Mouse (Mus musculus): Measurements from ENCODE around the gene Phf23.
A peak's percentile ranks its signal among the peaks of the same experiment; 100 is the strongest.

The Phf23 gene

DNA sequence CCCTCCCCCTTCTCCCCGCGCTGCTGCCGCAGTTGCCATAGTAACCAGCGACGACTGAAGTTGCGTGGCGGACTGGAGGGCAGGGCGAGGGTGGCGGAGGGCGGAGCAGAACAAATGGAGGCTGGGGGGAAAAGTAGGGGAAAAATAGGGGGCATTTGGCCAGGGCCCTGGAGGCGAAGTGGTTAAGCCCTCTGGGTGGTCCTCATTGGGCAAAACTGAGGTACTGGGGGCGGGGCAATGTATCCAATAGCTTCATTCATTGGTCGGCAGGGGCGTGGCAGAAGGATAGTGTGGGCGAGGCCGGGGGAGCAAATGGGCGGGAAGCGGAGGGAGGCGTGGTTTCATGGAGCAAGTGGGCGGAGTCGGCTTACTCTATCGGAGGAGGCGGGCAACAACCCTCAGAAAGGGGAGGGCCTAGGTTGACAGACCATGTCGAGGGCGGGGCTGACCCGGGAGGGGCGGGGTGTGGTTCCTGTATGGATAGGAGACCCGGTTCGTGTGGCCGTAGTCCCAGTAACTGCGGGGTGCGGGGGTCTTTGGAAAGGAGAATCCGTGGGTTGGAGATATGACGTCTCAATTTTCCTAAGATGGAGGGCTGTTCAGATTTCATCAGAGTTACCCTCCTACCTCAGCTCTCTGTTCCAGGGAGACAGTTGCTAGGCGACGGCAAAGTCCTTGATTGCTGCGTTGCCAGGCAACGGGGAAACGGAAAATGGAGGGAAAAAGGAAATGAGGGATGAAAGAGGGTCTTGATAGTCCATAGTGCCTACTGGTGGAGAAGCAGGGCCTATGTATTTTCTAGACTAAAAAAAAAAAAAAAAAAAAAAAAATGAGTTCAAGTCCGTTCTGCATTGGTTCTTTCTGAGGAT lies 25.9 kb downstream of the Phf23 start:
- peak; percentile 96 for DNase-seq (ENCODE audit: low read depth, low spot score)

DNA sequence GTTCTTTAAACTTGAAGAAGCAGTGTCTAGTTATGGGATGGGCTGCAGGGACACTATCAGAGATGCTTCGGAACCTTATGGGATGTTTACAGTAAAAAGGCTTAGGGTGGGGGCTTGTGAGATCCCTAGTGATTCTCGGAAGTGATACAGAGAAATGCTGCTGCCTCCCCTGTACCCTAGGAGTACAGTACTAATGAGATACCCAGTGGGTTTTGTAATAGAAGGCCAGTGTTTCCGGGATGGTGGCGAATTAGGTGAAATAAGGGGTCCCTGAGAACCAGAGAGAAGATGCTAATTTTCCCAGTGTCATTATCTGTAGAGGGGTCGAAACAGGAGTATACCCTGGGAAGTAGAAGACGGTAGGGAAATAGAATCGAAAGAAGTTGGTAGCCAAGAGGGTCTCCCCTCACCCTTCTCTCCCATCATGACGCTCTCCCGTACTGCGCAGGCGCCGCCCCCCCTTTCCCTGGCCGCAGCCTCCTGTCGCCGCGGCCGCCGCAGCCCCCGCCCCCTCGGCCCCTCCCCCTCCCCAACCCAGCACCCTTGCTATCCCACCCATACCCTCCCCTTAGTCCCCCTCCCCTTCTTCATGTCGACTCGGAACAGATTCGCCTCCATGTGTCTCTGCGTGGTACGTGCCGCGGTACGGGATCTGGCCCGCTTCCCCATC lies 28.0 kb downstream of the Phf23 start:
- no peak for DNase-seq (ENCODE audit: low read depth, low spot score)

DNA sequence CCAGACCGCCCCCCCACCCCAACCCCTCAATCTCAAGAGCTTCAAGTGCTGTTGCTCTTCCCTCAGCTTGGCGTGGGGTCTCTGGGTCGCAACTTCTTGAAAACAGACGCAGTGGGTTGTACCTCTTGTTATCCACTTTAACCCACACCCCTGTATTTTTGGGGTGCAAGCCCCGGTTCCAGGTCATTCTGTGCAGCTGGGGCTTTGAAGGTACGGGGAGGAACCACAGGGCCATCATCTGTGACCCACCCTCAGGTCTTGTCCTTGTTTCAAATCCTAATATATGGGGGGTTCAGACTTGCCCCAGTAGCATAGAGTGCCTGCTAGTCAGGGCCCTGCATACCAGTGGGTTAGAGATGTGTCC lies 28.6 kb downstream of the Phf23 start:
- no peak for DNase-seq (ENCODE audit: low read depth, low spot score)

DNA sequence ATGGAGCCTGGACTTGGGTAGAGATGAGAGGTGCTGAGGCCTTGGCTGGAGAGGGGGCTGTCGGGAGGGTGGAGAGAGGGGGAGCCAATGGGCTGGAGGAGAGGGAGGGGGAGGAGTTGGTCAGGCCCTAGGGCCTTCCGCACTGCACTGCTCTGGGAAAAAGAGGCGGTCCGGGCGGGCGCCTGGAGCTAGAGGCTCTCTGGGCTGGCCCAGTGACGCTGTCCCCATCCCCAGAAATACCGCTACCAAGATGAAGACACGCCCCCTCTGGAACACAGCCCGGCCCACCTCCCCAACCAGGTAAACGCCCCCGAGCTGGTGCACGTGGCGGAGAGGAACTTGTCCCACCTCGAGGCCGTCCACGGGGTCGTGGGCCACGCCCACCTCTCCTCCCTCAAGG lies 31.1 kb downstream of the Phf23 start:
- DNase-seq (ENCODE audit: low read depth, low spot score) = peak; percentile 92

DNA sequence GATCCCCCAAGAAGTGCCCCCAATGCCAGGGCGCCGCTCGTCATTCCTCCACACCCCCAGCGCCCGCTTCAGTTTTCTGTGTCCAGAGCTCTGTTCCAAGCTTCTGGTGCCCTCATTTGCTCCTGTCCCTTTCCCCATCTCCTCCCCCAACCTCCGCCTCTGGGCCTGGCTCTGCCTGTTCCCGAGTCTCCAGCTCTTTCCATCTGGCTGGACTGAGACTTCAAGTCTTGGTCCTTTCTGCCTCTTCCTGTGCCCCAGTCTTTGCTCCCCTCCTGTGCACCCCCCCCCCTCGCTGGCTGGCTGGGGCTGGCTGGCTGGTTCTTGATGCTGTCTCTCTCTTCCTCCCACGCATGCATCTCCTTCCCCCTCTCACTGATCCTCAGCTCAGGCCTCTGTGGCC lies 31.8 kb downstream of the Phf23 start:
- peak; percentile 69 for DNase-seq (ENCODE audit: low read depth, low spot score)

DNA sequence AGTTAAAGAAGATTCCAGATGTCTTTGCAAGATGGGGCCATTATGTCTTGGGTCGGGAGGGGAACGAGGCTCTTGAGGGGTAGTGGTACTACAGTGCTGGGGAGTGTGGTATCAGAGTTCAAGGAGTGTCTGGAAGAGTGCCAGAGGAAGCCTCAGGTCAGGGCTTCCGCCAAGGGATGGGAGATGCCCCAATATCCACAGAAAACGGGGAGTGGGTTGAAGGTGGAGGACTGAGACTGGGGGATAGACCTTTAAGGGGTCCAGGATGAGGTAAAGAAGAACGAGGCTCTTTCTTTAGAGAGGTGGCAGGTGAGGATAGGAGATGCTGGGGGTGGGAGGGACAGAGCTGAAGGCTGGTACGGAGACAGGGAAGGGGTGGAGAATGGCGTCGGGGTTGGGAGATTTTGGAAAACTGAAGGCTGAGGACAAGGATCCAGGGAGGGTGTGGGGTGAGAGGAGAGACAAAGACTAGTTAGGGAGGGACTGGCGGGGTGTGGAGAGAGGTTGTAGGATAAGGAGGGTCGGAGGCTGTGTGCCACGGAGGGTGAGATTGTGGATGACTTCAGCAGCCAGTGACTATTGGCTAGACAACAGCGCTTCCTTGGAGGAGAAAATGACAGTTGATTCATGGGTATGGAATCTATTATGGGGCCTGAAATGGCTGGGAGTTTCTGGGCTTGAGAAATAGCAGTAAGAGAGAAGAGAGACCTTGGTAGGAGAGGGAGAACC lies 33.0 kb downstream of the Phf23 start:
- peak; percentile 85 for DNase-seq (ENCODE audit: low read depth, low spot score)

DNA sequence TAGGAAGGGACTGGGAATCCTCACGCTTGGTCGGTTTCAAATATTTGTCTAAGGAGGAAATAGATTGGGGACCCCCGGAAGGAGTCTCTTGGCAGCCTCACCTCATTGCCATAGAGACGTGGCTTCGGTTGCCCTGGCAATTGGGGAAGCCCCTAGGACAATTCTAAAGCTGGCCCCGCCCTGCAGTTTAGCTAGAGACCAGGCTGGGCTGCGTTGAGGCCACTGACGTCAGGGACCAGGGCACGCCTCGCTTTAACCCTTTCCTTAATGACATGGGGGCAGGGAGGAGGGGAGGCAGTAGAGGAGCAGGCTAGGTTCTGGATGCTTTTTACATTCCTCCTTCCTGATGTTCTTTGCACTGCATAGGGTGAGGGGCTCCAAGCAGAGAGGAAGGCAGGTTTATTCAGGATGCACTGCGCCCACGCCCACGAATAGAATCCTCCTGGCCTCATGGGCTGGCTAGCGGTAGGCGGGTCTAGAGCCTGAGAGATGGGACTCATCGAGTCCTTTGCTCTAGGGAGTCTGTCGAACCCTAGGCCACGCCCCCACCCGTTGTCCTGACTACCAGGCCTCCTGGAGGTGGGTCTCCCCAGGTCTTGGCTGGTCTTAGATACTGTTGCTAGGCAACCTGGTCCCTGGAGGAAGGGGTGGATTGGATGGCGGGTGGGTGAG lies 33.7 kb downstream of the Phf23 start:
- DNase-seq (ENCODE audit: low read depth, low spot score) = peak; percentile 95

DNA sequence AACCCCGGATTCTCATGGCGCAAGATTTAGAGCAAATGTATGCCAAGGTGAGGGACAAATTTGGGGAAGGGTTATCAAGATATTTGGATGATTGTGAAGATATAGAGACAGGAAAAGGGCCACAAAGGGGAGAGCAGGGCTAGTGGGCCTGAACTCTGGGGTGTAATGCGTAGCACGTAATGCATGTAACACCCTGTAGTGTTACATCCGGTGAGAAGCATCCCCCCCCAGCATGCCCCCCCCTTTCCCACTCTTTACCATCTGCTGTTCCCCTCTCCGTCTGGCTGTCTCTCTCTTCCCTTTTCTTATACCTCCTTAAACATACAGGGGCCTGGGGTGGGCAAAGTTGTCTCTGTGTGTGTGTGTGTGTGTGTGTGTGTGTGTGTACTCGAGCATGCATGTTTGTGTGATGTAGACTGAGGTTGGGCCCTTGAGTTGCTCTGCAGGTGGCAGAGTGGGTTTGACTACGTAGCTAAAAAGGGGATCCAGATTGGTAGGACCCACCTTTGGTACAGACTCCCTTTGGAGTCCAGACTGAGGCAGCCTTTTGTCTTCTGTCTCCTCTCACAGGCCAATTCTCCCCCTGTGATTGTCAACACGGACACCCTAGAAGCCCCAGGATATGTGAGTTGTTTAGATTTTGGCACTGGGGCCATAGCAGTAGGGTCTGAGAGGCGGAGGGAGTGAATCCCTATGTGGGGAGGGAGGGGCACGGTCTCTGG lies 34.4 kb downstream of the Phf23 start:
- DNase-seq (ENCODE audit: low read depth, low spot score) = no peak

DNA sequence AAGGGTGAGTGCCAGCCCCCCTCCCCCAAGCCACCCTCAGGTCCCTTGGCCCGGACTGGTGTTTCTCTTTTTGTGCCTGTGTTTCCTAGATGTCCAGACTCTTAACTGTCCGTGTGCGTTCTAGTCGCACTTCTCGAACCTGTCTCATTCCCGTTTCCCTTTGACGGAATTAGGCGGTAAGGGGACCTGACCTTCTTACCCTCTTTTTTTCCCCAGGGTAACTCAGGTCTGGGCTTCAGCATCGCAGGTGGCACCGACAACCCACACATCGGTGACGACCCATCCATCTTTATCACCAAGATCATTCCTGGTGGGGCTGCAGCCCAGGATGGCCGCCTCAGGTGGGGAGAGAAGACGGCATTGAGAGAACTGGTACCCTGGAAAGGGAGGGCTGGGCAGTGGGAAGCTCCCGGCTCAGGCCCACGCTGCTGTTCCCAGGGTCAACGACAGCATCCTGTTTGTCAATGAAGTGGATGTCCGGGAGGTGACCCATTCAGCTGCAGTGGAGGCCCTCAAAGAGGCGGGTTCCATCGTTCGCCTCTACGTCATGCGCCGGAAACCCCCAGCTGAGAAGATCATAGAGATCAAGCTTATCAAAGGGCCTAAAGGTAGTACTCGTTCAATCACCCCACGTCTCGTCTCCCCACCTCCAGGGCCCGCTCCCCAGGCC lies 35.2 kb downstream of the Phf23 start:
- no peak for DNase-seq (ENCODE audit: low read depth, low spot score)

DNA sequence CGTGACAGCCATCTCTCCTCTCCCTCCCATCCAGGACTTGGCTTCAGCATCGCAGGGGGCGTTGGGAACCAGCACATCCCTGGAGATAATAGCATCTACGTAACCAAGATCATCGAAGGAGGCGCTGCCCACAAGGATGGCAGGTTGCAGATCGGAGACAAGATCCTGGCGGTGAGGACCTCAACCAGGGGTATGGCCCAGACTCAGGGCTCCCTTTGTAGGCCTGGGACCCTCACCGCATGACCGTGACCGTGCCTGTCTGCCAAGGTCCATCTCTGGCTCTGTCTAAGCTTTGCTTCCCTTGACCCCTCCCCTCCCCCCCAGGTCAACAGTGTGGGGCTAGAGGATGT lies 35.7 kb downstream of the Phf23 start:
- DNase-seq (ENCODE audit: low read depth, low spot score) = no peak

DNA sequence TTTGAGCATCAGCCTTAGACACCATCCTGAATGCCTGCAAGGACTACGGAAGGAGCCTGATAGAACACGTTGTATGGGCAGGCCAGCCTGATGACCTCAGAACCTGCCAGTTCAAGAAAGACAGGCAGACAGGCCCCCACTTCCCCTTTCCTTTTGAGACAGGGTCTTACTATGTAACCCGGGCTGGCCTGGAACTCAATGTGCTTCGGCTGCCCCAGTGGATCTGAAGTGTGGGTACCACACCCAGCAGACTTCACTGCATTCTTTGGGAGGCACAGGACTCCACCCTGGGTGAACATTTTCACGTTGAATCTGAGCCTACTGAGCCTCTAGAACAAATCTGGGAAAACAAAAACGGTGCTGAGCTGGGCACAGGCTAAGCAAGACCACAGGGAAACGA lies 42.6 kb downstream of the Phf23 start:
- DNase-seq (ENCODE audit: low read depth, low spot score) = no peak

DNA sequence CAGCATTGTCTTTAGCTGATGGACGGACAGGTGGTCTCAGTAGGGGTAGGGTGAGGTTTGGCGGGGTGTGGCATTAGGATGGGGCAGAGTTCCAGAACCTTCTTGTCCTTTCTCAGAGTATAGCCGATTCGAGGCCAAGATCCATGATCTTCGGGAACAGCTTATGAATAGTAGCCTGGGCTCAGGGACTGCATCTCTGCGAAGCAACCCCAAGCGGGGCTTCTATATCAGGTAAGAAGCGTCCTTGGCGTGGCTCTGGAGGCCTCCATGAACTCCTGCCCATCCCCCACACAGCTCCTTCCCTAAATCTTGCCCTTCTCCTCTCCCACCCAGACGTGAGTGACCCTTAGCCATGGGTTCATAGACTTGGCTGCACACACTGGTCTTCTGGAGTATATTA lies 44.1 kb downstream of the Phf23 start:
- no peak for DNase-seq (ENCODE audit: low read depth, low spot score)

DNA sequence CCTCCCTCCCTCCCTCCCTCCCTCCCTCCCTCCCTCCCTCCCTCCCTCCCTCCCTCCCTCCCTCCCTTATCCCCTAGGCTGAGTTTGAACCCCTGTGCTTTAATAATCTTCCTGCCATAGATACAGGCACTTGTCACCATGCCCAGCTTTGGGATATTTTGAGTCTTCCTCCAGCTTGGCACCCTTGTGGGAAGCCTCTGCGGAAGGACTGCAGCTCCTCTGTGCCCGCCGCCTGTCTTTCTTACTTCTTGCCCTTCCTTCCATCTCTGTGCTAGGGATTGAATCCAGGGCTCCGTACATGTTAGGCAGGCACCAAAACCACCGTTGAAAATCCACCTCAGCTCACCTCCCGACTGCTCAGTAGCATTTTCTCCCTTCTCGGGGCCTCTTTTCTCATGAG lies 44.6 kb downstream of the Phf23 start:
- no peak for DNase-seq (ENCODE audit: low read depth, low spot score)

DNA sequence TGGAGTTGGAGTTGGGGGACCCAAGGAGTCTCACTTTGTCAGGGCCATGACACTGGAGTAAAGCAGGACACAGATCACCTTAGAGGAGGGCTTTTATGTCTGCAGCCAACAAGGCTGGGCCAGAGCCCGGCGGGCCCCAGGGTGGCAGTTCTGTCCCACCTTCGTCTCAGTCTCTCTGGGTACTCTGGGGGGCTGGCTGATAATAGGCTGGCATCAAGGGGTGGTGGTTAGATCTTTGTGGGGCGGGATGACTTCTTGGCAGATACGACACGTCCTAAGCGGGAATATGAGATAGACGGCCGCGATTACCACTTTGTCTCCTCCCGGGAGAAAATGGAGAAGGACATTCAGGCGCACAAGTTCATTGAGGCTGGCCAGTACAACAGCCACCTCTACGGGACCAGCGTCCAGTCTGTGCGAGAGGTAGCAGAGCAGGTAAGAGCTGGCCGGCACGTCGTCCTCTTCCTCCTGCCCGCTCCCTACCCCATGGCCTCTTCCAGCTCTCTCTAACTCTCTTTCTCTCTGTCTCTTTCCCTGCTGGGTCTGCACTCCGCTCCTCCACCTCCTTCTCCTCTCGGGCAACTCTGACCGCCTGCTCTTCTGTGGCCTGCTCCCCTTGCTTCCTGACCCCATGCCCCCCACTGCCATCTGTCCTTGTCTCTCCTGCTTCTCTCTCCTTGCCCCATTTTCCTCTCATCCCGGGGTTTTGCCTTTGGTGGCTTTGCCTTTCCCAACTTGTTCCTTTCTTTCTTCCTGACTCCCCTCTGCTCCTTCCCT lies 46.9 kb downstream of the Phf23 start:
- DNase-seq (ENCODE audit: low read depth, low spot score) = no peak

DNA sequence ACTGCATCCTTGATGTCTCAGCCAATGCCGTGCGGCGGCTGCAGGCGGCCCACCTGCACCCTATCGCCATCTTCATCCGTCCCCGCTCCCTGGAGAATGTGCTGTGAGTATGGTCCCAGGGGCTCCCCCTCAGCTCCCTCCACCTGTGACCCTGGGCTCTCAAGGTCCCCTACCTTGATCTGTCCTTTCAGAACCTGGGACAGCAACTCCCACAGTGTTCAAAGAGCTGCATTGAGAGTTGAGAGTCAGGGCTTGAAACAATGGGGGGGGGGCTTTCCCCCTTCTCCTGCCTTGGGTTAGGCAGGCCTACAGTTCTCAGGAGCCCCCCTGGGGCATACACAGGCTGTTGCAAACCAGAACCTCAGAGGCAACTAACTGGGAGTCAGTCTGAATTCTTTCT lies 48.1 kb downstream of the Phf23 start:
- no peak for DNase-seq (ENCODE audit: low read depth, low spot score)

DNA sequence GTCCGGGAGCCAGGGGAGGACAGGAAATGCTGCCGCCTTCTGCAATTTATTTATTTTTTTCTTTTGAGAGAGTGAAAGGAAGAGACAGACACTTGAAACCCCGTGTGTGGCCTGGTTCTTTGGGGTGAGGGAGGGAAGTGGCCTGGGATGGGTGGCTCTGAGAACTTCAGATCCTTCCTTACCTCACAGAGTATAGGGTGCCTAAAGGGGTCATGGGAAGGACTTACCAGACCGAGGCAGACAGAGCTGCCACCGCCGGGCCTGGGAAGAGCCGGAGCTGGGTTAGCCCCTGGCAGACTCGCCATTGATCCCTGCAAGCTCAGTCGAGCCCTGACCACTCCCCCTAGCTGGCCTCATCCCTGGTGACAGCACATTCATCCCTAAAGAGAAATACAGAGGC lies 49.9 kb downstream of the Phf23 start:
- no peak for DNase-seq (ENCODE audit: low read depth, low spot score)

DNA sequence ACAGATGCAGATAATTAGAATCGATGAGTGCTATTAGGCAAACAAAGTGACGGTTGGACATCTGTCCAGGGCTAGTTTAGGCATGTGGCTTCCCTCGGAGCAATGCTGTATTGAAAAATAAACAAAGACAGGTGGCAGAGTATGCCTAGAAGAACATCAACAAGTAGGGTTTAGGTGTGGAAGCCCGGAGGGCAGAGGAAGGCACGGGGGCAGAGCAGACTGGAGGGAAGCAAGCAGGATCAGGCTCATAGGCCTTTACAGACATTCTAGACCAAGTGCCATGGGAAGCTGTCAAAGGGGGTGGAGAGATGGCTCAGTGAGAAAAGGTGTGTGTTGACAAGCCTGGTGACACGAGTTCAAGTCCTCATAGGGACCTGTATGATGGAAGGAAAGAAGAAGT lies 53.8 kb downstream of the Phf23 start:
- no peak for DNase-seq (ENCODE audit: low read depth, low spot score)
